In the genomic region with DNA sequence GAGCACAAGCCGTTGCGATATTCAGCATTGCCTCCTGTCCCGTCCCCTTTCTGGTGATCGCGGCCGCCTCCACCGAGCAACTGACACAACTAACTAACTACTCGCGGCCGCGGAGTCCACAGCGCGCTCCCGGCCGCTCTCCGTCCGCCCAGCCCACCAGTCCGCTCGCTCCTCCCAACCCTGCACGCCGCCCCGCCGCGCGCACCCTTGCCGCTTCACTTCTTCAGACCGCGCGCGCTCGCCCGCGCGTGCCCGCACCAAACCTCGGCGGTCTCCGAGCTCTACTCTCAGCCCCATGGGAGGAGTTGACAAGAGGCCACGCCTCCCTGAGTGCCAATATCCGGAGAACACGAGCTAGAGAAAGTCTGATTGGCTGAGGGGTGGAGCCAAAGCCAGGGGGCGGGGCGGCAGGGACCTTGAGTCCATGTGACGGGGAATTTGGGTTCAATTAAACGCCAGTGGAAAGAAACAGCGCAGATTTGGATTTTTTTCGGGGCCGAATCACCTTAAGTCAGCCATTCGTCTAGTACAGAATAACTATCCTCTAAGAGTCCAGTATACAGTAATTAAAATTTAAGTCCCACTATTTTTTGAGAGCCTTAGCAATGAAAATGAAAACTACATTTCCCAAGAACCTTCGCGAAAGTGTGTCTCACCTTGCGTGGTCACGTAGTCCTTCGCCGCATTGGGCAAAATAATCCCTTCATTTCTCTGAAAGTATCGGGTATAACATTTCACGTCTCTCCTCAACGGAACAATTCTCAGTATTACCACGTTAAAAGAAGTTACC, we compare ENCODE assay signal across 8 mouse cellular contexts. TPM values are rescaled to one million over a fixed set of nuclear protein-coding genes. Genes with fewer than 3 reads are reported as not detected.
A peak's percentile ranks its signal among the peaks of the same experiment; 100 is the strongest.
DNase-seq lines count a peak whose midpoint lies in the region; ATAC-seq and TF ChIP-seq lines count a peak whose summit lies in the region.

Peak1 (minus strand) TSS at position 120 of the 790 bp plus-strand sequence.
Hmg20a (plus strand) TSS at position 662 of the 790 bp plus-strand sequence.

- H3K4me2 ChIP-seq in embryonic facial prominence, embryonic 14.5 days (ENCODE audit: low read depth, low read length), result peak within 1 kb of the TSS; percentile 73
- H3K4me2 ChIP-seq in limb, embryonic 13.5 days (replicated peaks), result peak within 1 kb of the TSS; percentile 80
- peak within 1 kb of the TSS; percentile 70 for H3K4me2 ChIP-seq in midbrain, embryonic 16.5 days (ENCODE audit: low read length)

- intact Hi-C loops in heart, adult 2 months (cut with DNase I), result loop anchor here (1.0 to 10.0 kb wide), 8 partner anchors 47 to 217 kb away; no protein-coding TSS in a partner anchor

- DNase-seq in 3T3-L1 (ENCODE audit: low read depth, low spot score), result peak; percentile 100
- DNase-seq in adrenal gland, postnatal 4 days (ENCODE audit: low spot score in 2 of 2), result peak; percentile 98 to 100
- peak; percentile 100 for DNase-seq in embryonic facial prominence, embryonic 14.5 days (ENCODE audit: low spot score)
- peak; percentile 100 for DNase-seq in heart, adult 2 months
- peak; percentile 100 for DNase-seq in kidney, adult 8-10 months
- peak; percentile 100 for DNase-seq in spleen, postnatal 10 days (ENCODE audit: low spot score in 2 of 2)

- H3K4me1 ChIP-seq in embryonic facial prominence, embryonic 14.5 days (ENCODE audit: control insufficient read depth, insufficient read depth, low read length), result peaks cover 18% of the 10 kb centered on the region
- peaks cover 13% of the 10 kb centered on the region for H3K4me1 ChIP-seq in heart, adult 2 months (ENCODE audit: control insufficient read depth, insufficient read depth, low read length)
- H3K4me1 ChIP-seq in limb, embryonic 13.5 days, result peaks cover 29% of the 10 kb centered on the region
- H3K4me1 ChIP-seq in midbrain, embryonic 16.5 days (ENCODE audit: control insufficient read depth, insufficient read depth, low read length), result peaks cover 34% of the 10 kb centered on the region

- peak within 1 kb of the TSS; percentile 86 for H3K4me3 ChIP-seq in embryonic facial prominence, embryonic 14.5 days (ENCODE audit: low read depth, low read length)
- peak within 1 kb of the TSS; percentile 93 for H3K4me3 ChIP-seq in heart, adult 2 months
- H3K4me3 ChIP-seq in limb, embryonic 13.5 days, result peak within 1 kb of the TSS; percentile 77
- H3K4me3 ChIP-seq in midbrain, embryonic 16.5 days (ENCODE audit: low read depth, low read length), result peak within 1 kb of the TSS; percentile 68

- peak; percentile 94 for ATAC-seq in embryonic facial prominence, embryonic 14.5 days (ENCODE audit: low read depth)
- peak; percentile 95 for ATAC-seq in limb, embryonic 13.5 days (ENCODE audit: low FRiP score, low read depth)
- peak; percentile 97 for ATAC-seq in midbrain, embryonic 16.5 days

- TF ChIP-seq POLR2A in heart, adult 2 months (IDR thresholded peaks at IDR 0.05; ENCODE audit: insufficient read depth, low read depth, low read length), result peak; percentile 95

- no peak for TF ChIP-seq CTCF in heart, adult 2 months (IDR thresholded peaks at IDR 0.05)

- H3K9ac ChIP-seq in embryonic facial prominence, embryonic 14.5 days (ENCODE audit: low read depth, low read length), result peak within 1 kb of the TSS; percentile 89
- H3K9ac ChIP-seq in heart, adult 2 months (ENCODE audit: low read depth, low read length), result peak within 1 kb of the TSS; percentile 93
- H3K9ac ChIP-seq in limb, embryonic 13.5 days, result peak within 1 kb of the TSS; percentile 84
- H3K9ac ChIP-seq in midbrain, embryonic 16.5 days (ENCODE audit: low read depth, low read length), result peak within 1 kb of the TSS; percentile 73

- peaks cover 3% of the 10 kb centered on the region for H3K79me2 ChIP-seq in heart, adult 2 months (replicated peaks; ENCODE audit: control insufficient read depth, insufficient read depth, low read length)

- peak within 1 kb of the TSS; percentile 95 for H3K27ac ChIP-seq in embryonic facial prominence, embryonic 14.5 days (replicated peaks; ENCODE audit: low read depth, low read length)
- peak within 1 kb of the TSS; percentile 97 for H3K27ac ChIP-seq in heart, adult 2 months
- peak within 1 kb of the TSS; percentile 95 for H3K27ac ChIP-seq in limb, embryonic 13.5 days
- H3K27ac ChIP-seq in midbrain, embryonic 16.5 days (ENCODE audit: low read length), result peak within 1 kb of the TSS; percentile 94

- H3K9me3 ChIP-seq in embryonic facial prominence, embryonic 14.5 days (ENCODE audit: control insufficient read depth, low read length), result no peaks in the 10 kb centered on the region
- no peaks in the 10 kb centered on the region for H3K9me3 ChIP-seq in limb, embryonic 13.5 days
- H3K9me3 ChIP-seq in midbrain, embryonic 16.5 days (replicated peaks; ENCODE audit: control insufficient read depth, low read length, poor library complexity, severe bottlenecking), result no peaks in the 10 kb centered on the region

- no peak for TF ChIP-seq EP300 in heart, adult 2 months (IDR thresholded peaks at IDR 0.05; ENCODE audit: insufficient read depth, low read depth, low read length)

- no peaks in the 10 kb centered on the region for H3K27me3 ChIP-seq in embryonic facial prominence, embryonic 14.5 days (replicated peaks; ENCODE audit: control insufficient read depth, insufficient read depth, low read length)
- no peaks in the 10 kb centered on the region for H3K27me3 ChIP-seq in heart, adult 2 months (ENCODE audit: control insufficient read depth, insufficient read depth, low read length)
- no peaks in the 10 kb centered on the region for H3K27me3 ChIP-seq in limb, embryonic 13.5 days
- H3K27me3 ChIP-seq in midbrain, embryonic 16.5 days (ENCODE audit: control insufficient read depth, insufficient read depth, low read depth, low read length), result no peaks in the 10 kb centered on the region

- under 1% methylated on average over 33 of the region's 59 CpGs for WGBS in embryonic facial prominence, embryonic 14.5 days
- WGBS in heart, adult 2 months, result under 1% methylated on average over 59 of the region's 59 CpGs
- under 1% methylated on average over 59 of the region's 59 CpGs for whole genome bisulfite sequencing in limb, embryonic 13.5 days
- WGBS in midbrain, embryonic 16.5 days, result under 1% methylated on average over 59 of the region's 59 CpGs

- no peaks in the 10 kb centered on the region for H3K36me3 ChIP-seq in embryonic facial prominence, embryonic 14.5 days (ENCODE audit: control insufficient read depth, insufficient read depth, low read length)
- peaks cover 33% of the 10 kb centered on the region for H3K36me3 ChIP-seq in heart, adult 2 months (ENCODE audit: control insufficient read depth, insufficient read depth, low read length)
- H3K36me3 ChIP-seq in limb, embryonic 13.5 days, result no peaks in the 10 kb centered on the region
- no peaks in the 10 kb centered on the region for H3K36me3 ChIP-seq in midbrain, embryonic 16.5 days (ENCODE audit: control insufficient read depth, insufficient read depth, low read length)

RNA-seq across cellular contexts. Expression of gene Peak1, which starts in this region (rescaled TPM):
- total RNA-seq in adrenal gland, postnatal 4 days (2021), result 10 to 100 TPM; 52.5 to 54.8 TPM
- polyA plus RNA-seq in embryonic facial prominence, embryonic 14.5 days (2014; fragmentation: Nextera tagmentation; extraction: Ambion mirVana), result 15.7 and 15.8 TPM in 2 replicates
- 10 to 100 TPM; 37.5 to 37.8 TPM for total RNA-seq in heart, adult 2 months (2021)
- 10.4 and 19.2 TPM in 2 replicates for polyA plus RNA-seq in heart, adult 2 months (2012; rRNA removed)
- 9.7 and 9.9 TPM in 2 replicates for polyA plus RNA-seq in limb, embryonic 13.5 days (2015; fragmentation: Nextera tagmentation; extraction: Ambion mirVana)
- polyA plus RNA-seq in midbrain, embryonic 16.5 days (2015; fragmentation: Nextera tagmentation; extraction: Ambion mirVana), result 2.2 and 3.3 TPM in 2 replicates

RNA-seq across cellular contexts. Expression of gene Hmg20a, which starts in this region (rescaled TPM):
- total RNA-seq in adrenal gland, postnatal 4 days (2021), result 10 to 100 TPM; 55.8 to 59.0 TPM
- polyA plus RNA-seq in embryonic facial prominence, embryonic 14.5 days (2014; fragmentation: Nextera tagmentation; extraction: Ambion mirVana), result 49.8 and 59.6 TPM in 2 replicates
- 10 to 100 TPM; 18.0 to 19.4 TPM for total RNA-seq in heart, adult 2 months (2021)
- polyA plus RNA-seq in heart, adult 2 months (2012; rRNA removed), result 18.6 and 29.0 TPM in 2 replicates
- 73.1 and 73.4 TPM in 2 replicates for polyA plus RNA-seq in limb, embryonic 13.5 days (2015; fragmentation: Nextera tagmentation; extraction: Ambion mirVana)
- polyA plus RNA-seq in midbrain, embryonic 16.5 days (2015; fragmentation: Nextera tagmentation; extraction: Ambion mirVana), result 95.7 and 96.7 TPM in 2 replicates

Comparison
In these comparisons a context has a peak if more than half of its experiments do, and no peak if none do; other contexts are left out.
1. Peak in every context shown above with its lines: DNase-seq, ATAC-seq, H3K4me3 ChIP-seq and H3K27ac ChIP-seq.